Mouse (Mus musculus) kidney, adult 2 months (tissue): ENCODE measurements around the gene Cdc42.

Experiments used
- CTCF ChIP-seq: fragments of 200-500 bp; conservative IDR thresholded peaks from 2 replicates; pipeline ENCODE4 v1.5.1; 2011; ENCODE audit warnings: low read depth, mild to moderate bottlenecking, control low read depth, low read length, moderate library complexity, mixed read lengths; ENCODE audit not compliant: insufficient read depth, insufficient read length
- POLR2A ChIP-seq: fragments of 200-500 bp; IDR thresholded peaks from one replicate; pipeline ENCODE4 v1.6.1; 2011; ENCODE audit warnings: low read depth, low read length, control low read depth

DNA sequence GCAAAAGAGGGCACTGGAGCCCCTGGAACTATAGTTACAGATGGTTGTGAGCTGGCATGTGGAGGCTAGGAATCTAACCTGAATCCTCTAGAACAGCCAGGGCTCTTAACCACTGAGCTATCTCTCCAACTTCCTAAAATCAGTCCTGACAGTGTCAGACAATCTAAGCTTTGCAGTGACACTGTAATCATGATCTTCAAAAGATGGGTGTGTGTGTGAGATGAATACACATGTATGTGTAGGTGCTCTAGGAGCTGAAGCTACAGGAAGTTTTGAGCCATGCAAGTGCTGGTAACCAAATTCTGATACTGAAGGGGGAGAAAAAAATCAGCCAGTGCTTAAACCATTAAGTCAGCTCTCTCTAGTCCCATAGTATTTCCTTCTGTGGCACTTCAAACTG lies 6.9 kb downstream of the Cdc42 start:
- no peak for TF ChIP-seq CTCF
- no peak for TF ChIP-seq POLR2A
